Mouse (Mus musculus): ENCODE results near the gene Plpp1. TPM values are rescaled to one million over a fixed set of nuclear protein-coding genes. Genes with fewer than 3 reads are reported as not detected.

The Plpp1 gene
- polyA plus RNA-seq, 1 experiment from 2014 or later: 65.1 TPM

DNA sequence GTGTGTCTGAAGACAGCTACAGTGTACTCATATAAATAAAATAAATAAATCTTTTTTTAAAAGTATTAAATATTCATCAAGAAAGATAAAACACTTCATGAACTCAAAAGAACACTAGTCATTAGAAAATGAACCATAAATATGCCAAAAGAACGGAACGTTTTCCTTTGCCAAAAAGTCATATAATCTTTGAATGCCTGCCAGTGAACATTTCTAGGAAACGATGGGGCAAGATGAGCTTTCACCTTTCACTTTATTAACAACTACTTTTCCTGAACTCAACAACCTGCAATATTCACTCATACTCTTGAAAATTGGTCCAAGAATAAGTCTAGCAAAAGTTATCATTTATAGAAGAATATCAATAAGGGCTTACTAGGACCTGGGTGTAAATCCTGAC lies 101.6 kb downstream of the Plpp1 start:
- 92% methylated on average over 3 of the region's 3 CpGs for WGBS
- ATAC-seq (ENCODE audit: low FRiP score): no peak
- H3K36me3 ChIP-seq (replicated peaks; ENCODE audit: control insufficient read depth, insufficient read depth): peaks cover 89% of the 10 kb centered on the region

DNA sequence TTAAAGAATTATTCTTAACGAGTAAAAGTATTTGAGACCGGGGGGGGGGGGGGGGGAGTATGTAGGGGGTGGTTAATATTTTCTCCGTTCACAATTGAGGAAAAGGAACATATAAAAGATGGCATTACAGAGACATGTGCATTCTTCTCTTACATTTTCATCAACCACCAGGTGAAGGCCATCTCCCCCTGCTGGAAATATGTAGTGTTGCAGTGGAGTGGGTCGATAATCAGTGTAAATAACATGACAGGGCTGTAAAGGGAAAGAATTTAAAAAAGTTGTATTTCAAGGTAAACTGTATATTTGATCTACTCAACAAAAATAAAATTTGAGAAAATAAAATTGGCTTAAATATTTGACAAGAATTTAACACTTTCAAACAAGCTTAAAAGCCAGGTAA lies 109.1 kb downstream of the Plpp1 start:
- H3K4me1 ChIP-seq (replicated peaks; ENCODE audit: control insufficient read depth, insufficient read depth, low read length): no peaks in the 10 kb centered on the region
- 73% methylated on average over 4 of the region's 4 CpGs for WGBS
- no peaks in the 10 kb centered on the region for H3K27me3 ChIP-seq (ENCODE audit: control insufficient read depth, insufficient read depth, low read length)
- H3K9ac ChIP-seq: no peak overlapping the region
- DNase-seq (ENCODE audit: low spot score): peak; percentile 77
- H3K36me3 ChIP-seq (replicated peaks; ENCODE audit: control insufficient read depth, insufficient read depth): peaks cover 78% of the 10 kb centered on the region
- no peak overlapping the region for H3K4me3 ChIP-seq (replicated peaks; ENCODE audit: low read length)
- no peak for ATAC-seq (ENCODE audit: low FRiP score)
- H3K4me2 ChIP-seq (replicated peaks): no peak overlapping the region
- no peak overlapping the region for H3K27ac ChIP-seq
- H3K9me3 ChIP-seq (ENCODE audit: control insufficient read depth, low read length): no peaks in the 10 kb centered on the region

More for the DNA sequence above, 101.6 kb downstream of the Plpp1 start:
- no peak for DNase-seq (ENCODE audit: low spot score)
- Histone ChIP-seq H3K9ac (no peak overlapping the region), H3K27ac (no peak overlapping the region), H3K9me3 (ENCODE audit: control insufficient read depth, low read length) (no peaks in the 10 kb centered on the region), H3K4me1 (replicated peaks; ENCODE audit: control insufficient read depth, insufficient read depth, low read length) (no peaks in the 10 kb centered on the region), H3K27me3 (ENCODE audit: control insufficient read depth, insufficient read depth, low read length) (no peaks in the 10 kb centered on the region), H3K4me3 (replicated peaks; ENCODE audit: low read length) (no peak overlapping the region), H3K4me2 (replicated peaks) (no peak overlapping the region)

DNA sequence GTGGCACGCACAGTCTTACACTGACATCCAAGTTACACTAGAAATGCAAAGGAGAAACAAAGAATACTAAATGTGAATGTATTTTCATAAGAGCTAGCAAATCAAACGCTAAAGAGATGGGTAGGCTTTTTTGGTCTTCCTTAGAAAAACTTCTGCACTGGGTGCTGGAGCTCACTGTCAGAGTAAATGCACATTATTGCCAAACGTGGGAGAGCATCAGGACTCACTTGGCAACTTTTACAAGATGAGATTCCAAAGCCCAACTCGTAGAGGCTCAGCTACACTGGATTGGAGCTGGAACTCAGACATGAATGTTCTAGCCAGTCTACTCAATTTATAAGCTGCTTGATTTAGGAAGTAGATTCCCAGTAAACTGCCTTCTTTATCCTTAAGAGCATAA lies 109.8 kb downstream of the Plpp1 start:
- no peak overlapping the region for H3K27ac ChIP-seq
- no peak overlapping the region for H3K9ac ChIP-seq
- 96% methylated on average over 4 of the region's 4 CpGs for WGBS
- H3K27me3 ChIP-seq (ENCODE audit: control insufficient read depth, insufficient read depth, low read length): no peaks in the 10 kb centered on the region
- DNase-seq (ENCODE audit: low spot score) (no peak), ATAC-seq (ENCODE audit: low FRiP score) (no peak)
- H3K36me3 ChIP-seq (replicated peaks; ENCODE audit: control insufficient read depth, insufficient read depth): peaks cover 71% of the 10 kb centered on the region
- H3K4me3 ChIP-seq (replicated peaks; ENCODE audit: low read length): no peak overlapping the region
- H3K9me3 ChIP-seq (ENCODE audit: control insufficient read depth, low read length): no peaks in the 10 kb centered on the region
- no peak overlapping the region for H3K4me2 ChIP-seq (replicated peaks)
- H3K4me1 ChIP-seq (replicated peaks; ENCODE audit: control insufficient read depth, insufficient read depth, low read length): no peaks in the 10 kb centered on the region

Other genes starting within 250 kb of the Plpp1 start
- gene Il31ra, start 206.4 kb upstream of the Plpp1 start, polyA plus RNA-seq (2014; fragmentation: Nextera tagmentation; extraction: Ambion mirVana): 0.11 and 0.22 TPM in 2 replicates
- gene Ddx4, start 148.3 kb upstream of the Plpp1 start, polyA plus RNA-seq (2014; fragmentation: Nextera tagmentation; extraction: Ambion mirVana): 1.8 and 2.0 TPM in 2 replicates
- gene Slc38a9, start 140.0 kb upstream of the Plpp1 start, polyA plus RNA-seq (2014; fragmentation: Nextera tagmentation; extraction: Ambion mirVana): 18.5 and 21.0 TPM in 2 replicates
- 65.0 and 65.6 TPM in 2 replicates for gene Mtrex, start 126.6 kb downstream of the Plpp1 start, polyA plus RNA-seq (2014; fragmentation: Nextera tagmentation; extraction: Ambion mirVana)
- gene Dhx29, start 126.7 kb downstream of the Plpp1 start, polyA plus RNA-seq (2014; fragmentation: Nextera tagmentation; extraction: Ambion mirVana): 30.2 and 33.5 TPM in 2 replicates
- gene Ccno, start 187.0 kb downstream of the Plpp1 start, polyA plus RNA-seq (2014; fragmentation: Nextera tagmentation; extraction: Ambion mirVana): 1.0 and 2.1 TPM in 2 replicates
- 0.86 and 1.2 TPM in 2 replicates for gene Mcidas, start 193.1 kb downstream of the Plpp1 start, polyA plus RNA-seq (2014; fragmentation: Nextera tagmentation; extraction: Ambion mirVana)
- gene Cdc20b, start 234.3 kb downstream of the Plpp1 start, polyA plus RNA-seq (2014; fragmentation: Nextera tagmentation; extraction: Ambion mirVana): 0.17 and 0.96 TPM in 2 replicates
- 58.6 and 67.1 TPM in 2 replicates for gene Gpx8, start 245.6 kb downstream of the Plpp1 start, polyA plus RNA-seq (2014; fragmentation: Nextera tagmentation; extraction: Ambion mirVana)